Mouse (Mus musculus): ENCODE data around the gene Tas2r118. TPM values are rescaled to one million over a fixed set of nuclear protein-coding genes. Genes with fewer than 3 reads are reported as not detected.

Tas2r118 gene
- polyA plus RNA-seq (2012; rRNA removed) = not detected in 2 replicates

DNA sequence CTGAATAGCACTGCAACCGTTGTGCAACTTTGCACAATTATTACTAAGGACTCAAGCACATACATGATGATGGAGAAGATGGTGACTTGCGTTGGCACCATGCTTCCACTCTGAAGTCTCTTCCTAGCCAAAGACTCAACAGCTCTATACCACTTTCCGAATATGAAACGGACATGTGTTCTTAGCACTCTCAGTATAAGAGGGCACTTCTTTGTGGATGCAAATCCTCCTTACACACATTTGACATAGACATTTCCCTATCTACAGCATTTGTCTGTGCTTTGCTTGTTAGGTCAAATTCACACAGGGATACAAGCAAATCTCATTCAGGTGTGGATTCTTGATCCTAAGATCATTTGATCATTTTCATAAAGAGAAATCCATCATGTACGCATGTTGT lies at the start of gene Tas2r118:
Gene Tas2r118, minus strand, starts transcription at position 101 of the 400 bp plus-strand sequence.

Other genes with a start within 250 kb of the Tas2r118 start
- gene Cadps2, start 130.6 kb downstream of the Tas2r118 start, polyA plus RNA-seq (2012; rRNA removed) = 0.06 and 0.08 TPM in 2 replicates
- not detected in 2 replicates for gene Slc13a1, start 198.0 kb upstream of the Tas2r118 start, polyA plus RNA-seq (2012; rRNA removed)

Data from liver, embryonic 14 days (tissue).